Mouse (Mus musculus): ENCODE results near the gene Ccdc151.

Ccdc151 gene

GRCm38 (mm10) chr9:21955570-21956281, 46.7 kb downstream of the Ccdc151 start, which contains the start of gene Swsap1:
TSS of gene Swsap1 (plus strand) at chr9:21955755.
- peak; percentile 99 for DNase-seq

- DNase-seq, result no peak
These were observed 47.2 kb downstream of the Ccdc151 start for GRCm38 (mm10) chr9:21955225-21955569.

- DNase-seq, result no peak
These were observed 47.8 kb downstream of the Ccdc151 start for GRCm38 (mm10) chr9:21954635-21955034.

DNA sequence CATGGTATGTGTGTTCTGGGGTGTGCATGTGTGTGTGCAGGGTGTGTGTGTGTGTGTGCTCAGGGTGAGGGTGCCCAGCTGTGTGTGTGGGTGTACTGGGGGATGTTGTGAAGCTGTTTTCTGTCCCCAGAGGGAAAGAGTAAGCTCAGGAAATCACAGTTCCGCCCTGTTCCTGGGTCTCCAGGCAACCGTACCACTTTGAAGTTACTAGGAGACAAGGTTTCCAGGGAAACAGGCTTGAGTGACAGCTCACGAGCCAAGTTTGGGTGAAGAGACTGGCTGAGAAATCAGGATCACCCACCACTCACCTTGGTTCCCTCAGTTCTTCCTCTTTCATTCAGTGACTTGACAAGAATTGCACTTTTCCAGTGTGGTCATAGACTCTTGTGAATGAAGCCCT, 48.8 kb downstream of the Ccdc151 start:
- no peak for DNase-seq

- no peak for DNase-seq
These were observed 50.5 kb downstream of the Ccdc151 start for GRCm38 (mm10) chr9:21951977-21952376.

GRCm38 (mm10) chr9:21950322-21950721, 52.1 kb downstream of the Ccdc151 start:
- DNase-seq, result peak; percentile 65

DNA sequence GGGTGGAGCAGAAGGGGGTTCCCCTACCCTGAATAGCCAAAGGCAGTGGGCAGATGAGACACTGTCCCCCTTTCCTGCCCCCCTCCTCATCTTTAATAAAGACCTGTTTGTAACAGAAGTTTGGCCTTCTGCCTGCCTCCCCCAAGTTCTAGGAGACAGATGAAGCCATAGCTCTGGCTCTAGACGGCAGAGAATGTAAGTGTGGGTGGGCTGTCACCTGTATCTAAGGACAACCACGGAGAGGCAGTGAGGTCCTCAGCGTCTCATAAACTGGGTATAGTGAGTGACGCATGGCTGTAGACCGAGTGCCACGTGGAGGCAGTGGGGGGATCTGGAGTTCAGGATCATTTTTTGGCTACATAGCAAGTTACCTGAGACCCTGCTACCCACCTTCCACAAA, 53.6 kb downstream of the Ccdc151 start:
- DNase-seq, result no peak

GRCm38 (mm10) chr9:21948146-21948545, 54.3 kb downstream of the Ccdc151 start:
- DNase-seq, result no peak

DNA sequence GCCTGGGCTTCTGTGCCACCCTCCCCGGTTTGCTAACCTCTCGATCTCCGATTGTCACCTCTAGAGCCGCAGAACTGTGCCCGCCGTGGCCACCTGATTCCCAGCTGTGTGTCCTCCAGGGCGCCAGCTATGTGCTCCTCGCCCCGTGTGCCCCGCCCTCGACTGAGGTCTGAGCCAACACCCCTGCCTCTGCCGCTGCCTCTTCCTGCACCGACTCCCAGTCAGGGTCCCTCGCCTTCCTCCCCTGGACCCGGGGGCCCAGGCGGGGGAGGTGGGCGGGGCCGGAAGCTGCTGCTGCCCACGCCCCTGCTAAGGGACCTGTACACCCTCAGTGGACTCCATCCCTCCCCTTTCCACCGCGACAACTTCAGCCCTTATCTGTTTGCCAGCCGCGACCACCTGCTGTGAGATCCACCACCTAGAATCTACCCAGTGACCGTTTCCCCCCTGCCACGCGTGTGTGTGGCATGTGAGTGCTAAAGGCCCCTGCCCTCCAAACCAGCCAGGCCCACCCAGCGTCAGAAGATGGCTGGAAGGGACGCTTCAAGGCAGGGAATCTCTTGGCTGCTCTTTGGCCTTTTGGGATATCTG, 54.8 kb downstream of the Ccdc151 start:
- no peak for DNase-seq

- DNase-seq, result no peak
These were observed 58.2 kb downstream of the Ccdc151 start for GRCm38 (mm10) chr9:21944267-21944666.

- no peak for DNase-seq
These were observed 58.8 kb downstream of the Ccdc151 start for GRCm38 (mm10) chr9:21943638-21944037.

DNA sequence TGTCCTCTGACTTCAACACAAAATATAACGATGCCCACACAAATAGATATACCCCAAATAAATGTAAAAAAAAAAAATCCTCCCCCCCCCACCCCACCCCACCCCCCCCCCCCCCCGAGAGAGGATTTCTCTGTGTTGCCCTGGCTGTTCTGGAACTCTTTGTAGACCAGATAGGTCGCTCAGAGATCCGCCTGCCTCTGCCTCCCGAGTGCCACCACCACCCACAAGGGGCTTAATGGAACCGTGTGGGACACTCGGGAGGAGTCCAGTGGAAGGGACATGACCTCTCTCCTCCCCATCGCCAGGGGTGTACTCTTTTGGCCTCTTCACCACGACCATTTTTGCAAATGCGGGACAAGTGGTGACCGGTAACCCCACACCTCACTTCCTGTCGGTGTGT, 59.4 kb downstream of the Ccdc151 start:
- no peak for DNase-seq
